Mouse (Mus musculus) megakaryocyte, embryonic 14.5 days (primary cell): Measurements from ENCODE around the gene Rap1gap. TPM values are rescaled to one million over a fixed set of nuclear protein-coding genes. Genes with fewer than 3 reads are reported as not detected.

ENCODE experiments used
- H3K27me3 ChIP-seq: replicated peaks from 2 replicates; pipeline ENCODE3; 2012; ENCODE audit warnings: inconsistent platforms
- H3K36me3 ChIP-seq: replicated peaks from 2 replicates; pipeline ENCODE3; 2012; ENCODE audit warnings: low read length, inconsistent platforms, mixed read lengths
- H3K4me1 ChIP-seq: 2 replicates; pipeline ENCODE4 v1.6.1; 2012; ENCODE audit warnings: inconsistent platforms
- H3K4me3 ChIP-seq: replicated peaks from 2 replicates; pipeline ENCODE3; 2012; ENCODE audit warnings: moderate library complexity, mild to moderate bottlenecking, inconsistent platforms
- H3K9me3 ChIP-seq: 2 replicates; pipeline ENCODE4 v1.6.1; 2012; ENCODE audit warnings: inconsistent platforms
- FLI1 ChIP-seq: IDR thresholded peaks from 2 replicates; pipeline ENCODE4 v1.6.1; 2012; ENCODE audit warnings: low read length, inconsistent platforms, mixed read lengths
- GATA1 ChIP-seq: IDR thresholded peaks from 3 replicates; pipeline ENCODE4 v1.6.1; 2012; ENCODE audit warnings: mixed read lengths, low read length, inconsistent platforms, borderline replicate concordance
- polyA plus RNA-seq: library from polyadenylated mRNA; stranded (reverse); fragments of >175 nt; gene quantifications from 2 replicates; pipeline ENCODE4 v1.2.3, GENCODE M21; 2012; ENCODE audit warnings: low replicate concordance; ENCODE audit not compliant: insufficient read depth

Gene Rap1gap
- polyA plus RNA-seq, 1 experiment, result 3.9 TPM

DNA sequence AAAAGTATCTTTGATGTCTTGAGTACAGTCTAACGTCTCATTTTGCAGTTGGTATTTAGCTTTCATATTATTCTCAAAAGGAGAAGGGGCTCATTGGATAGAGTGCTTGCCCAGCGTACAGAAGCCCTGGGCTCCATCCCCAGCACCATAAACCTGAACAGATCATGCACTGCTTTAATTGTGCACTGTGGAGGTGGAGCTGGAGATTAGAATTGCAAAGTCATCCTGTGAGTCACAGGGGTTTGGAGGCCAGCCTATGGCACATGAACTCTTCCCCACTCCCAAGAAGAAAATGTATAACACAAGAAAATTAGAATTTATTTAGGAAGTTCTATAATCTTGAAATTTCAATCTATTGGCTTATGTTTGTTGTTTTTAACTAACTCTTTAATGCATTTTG is 21.1 kb upstream of the Rap1gap start:
- Histone ChIP-seq H3K27me3 (no peaks in the 10 kb centered on the region), H3K4me3 (no peak overlapping the region), H3K36me3 (peaks cover 95% of the 10 kb centered on the region), H3K9me3 (no peaks in the 10 kb centered on the region), H3K4me1 (peaks cover 44% of the 10 kb centered on the region)
- no peak for TF ChIP-seq FLI1

DNA sequence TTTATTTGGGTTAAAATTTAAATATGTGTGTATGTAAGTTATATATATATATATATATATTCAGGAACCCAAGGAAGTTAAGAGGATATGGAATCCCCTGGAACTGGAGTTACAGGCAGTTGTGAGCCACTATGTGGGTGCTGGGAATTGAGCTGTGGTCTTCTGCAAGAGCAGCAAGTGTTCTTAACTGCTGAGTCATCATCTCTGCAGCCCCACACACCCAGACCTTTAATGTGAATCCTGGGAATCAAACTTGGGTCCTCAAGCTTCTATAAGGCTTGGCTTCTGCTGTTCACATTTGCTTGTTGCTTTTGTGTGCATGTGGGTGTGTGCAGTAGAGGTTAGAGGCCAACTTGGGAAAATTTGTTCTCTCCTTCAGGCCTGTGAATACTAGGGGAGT is 18.3 kb upstream of the Rap1gap start:
- no peak overlapping the region for H3K4me3 ChIP-seq

DNA sequence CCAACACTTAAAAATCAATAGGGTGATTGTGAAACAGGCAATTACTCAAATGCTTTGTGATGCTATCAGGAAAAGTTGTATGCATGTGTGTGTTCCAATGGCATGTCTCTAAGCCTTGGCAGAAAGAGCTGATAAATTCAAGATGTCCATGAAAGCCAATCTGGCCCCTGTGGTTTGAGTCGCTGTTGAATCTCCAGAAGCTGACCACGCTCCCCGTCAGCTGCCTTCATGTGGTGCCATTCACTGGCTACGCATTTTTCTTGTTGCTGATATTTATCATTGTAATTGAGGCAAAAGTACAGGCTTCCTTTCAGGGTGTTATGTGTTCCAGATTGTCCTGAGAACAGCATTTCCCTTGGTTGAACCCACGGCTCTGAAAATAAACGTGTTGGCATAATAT is 16.9 kb upstream of the Rap1gap start:
- no peak for TF ChIP-seq FLI1
- Histone ChIP-seq H3K36me3 (peaks cover 96% of the 10 kb centered on the region), H3K4me3 (no peak overlapping the region), H3K27me3 (no peaks in the 10 kb centered on the region), H3K4me1 (peaks cover 16% of the 10 kb centered on the region), H3K9me3 (no peaks in the 10 kb centered on the region)

More for the DNA sequence above, 18.3 kb upstream of the Rap1gap start:
- TF ChIP-seq GATA1, result no peak
- TF ChIP-seq FLI1, result no peak
- H3K27me3 ChIP-seq, result no peaks in the 10 kb centered on the region
- H3K4me1 ChIP-seq, result peaks cover 30% of the 10 kb centered on the region
- no peaks in the 10 kb centered on the region for H3K9me3 ChIP-seq
- peaks cover 96% of the 10 kb centered on the region for H3K36me3 ChIP-seq

DNA sequence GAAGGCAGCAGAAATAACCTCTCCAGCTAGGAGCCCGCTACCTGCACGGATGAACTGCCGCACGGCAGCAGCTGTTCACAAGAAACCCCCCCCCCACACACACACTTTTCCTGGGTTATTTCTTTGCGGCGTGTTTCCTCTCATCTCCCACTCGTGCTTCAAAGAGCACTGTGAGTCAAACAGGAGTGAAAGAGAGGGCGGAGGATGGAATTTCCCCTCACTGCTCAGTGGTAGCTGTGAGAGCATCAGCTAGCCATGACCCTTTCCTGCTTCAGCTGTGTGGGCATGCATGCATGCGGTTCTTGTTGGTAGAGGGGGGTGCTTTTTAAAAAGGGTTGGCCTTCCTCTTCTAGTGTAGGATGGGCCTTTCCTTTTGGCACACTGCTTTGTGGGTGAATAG is 16.3 kb upstream of the Rap1gap start:
- H3K36me3 ChIP-seq, result peaks cover 96% of the 10 kb centered on the region
- no peaks in the 10 kb centered on the region for H3K27me3 ChIP-seq
- no peaks in the 10 kb centered on the region for H3K9me3 ChIP-seq

DNA sequence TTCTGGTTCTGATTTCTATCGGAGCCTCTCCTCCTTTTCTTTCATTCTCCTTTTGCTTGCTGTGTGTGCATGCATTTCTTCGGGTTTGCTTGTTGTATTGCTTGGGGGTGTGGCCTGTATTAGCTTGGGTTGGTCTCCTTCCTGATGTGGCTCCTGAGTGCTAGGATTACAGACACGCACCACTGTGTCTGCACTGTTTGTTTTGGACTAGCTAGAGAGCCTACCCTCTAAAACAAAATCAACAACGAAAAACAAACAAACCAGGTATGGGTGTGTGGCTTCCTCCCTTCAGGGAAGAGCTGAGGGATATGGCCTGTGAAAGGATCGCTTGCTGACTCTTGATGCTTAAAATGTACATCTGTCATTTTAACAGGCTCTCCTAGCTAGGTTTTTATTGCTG is 13.6 kb upstream of the Rap1gap start:
- Histone ChIP-seq H3K27me3 (no peaks in the 10 kb centered on the region), H3K36me3 (peaks cover 97% of the 10 kb centered on the region), H3K4me3 (no peak overlapping the region), H3K4me1 (no peaks in the 10 kb centered on the region), H3K9me3 (no peaks in the 10 kb centered on the region)
- no peak for TF ChIP-seq GATA1
- no peak for TF ChIP-seq FLI1

More for the DNA sequence above, 16.3 kb upstream of the Rap1gap start:
- Histone ChIP-seq H3K4me1 (peaks cover 10% of the 10 kb centered on the region), H3K4me3 (no peak overlapping the region)
- TF ChIP-seq FLI1 (no peak), GATA1 (no peak)

DNA sequence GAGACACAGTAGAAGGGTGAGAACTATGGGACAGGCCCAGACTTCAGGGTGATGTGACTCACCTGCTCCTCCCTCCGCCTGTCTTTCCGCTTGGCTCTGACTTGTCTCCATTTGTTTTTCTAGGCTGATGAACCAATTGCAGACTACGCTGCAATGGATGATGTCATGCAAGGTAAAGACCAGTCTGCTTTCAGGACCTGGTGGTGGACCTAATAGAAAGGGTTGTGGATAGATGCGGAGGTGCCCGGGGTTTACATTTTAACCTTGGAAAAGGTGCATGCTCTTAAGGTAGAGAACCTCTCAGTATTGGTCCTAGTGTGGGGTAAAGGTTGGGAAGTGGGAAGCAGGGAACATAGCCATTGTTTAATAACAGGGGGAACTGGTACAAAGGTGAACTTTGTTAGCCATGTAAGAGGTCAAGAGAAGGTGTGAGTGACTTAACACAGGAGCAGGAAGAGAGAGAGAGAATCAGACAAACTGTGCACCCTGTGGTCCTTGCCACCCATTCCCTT is 11.6 kb upstream of the Rap1gap start:
- Histone ChIP-seq H3K4me1 (no peaks in the 10 kb centered on the region), H3K27me3 (no peaks in the 10 kb centered on the region), H3K4me3 (no peak overlapping the region), H3K36me3 (peaks cover 100% of the 10 kb centered on the region), H3K9me3 (no peaks in the 10 kb centered on the region)
- TF ChIP-seq FLI1 (no peak), GATA1 (no peak)

DNA sequence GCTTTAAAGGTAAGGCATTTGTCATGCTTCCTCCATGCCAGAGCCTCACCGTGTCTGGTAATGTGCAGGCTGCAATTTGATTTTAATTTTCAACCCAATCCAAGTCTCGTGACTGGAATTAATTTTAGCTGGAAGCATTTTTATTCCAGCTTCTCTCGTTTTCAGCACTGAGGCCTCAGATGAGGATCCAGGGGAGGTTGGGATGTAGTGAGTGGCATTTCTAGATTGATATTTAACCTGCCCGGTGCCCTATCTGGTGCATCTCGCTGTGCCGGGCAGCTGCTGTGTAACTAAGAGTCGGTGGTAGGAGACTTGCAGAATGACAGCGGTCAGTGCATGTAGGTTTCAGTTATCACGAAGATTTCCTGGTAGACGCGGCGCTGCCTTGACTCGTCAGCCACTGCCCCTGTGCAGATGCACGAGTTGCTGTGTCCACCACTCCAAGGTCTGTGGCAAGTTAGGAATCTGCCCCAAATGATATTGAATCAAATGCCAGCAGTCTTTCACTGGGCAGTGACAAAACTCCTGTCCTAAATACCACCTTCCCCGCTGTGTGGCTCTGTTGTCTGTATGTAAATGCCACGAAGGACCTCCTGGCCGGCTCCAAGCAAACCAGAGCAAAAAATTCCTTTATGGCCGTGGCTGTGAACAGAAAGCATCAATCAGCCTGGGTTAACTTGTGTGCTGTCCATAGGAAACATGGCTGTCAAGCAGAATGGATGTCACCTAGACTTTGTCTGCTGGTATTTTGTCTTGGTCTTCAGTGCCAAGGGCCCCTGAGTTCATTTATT is 9.1 kb upstream of the Rap1gap start:
- Histone ChIP-seq H3K36me3 (peaks cover 93% of the 10 kb centered on the region), H3K9me3 (no peaks in the 10 kb centered on the region), H3K27me3 (no peaks in the 10 kb centered on the region), H3K4me3 (no peak overlapping the region), H3K4me1 (peaks cover 10% of the 10 kb centered on the region)
- TF ChIP-seq FLI1, result no peak
- no peak for TF ChIP-seq GATA1

DNA sequence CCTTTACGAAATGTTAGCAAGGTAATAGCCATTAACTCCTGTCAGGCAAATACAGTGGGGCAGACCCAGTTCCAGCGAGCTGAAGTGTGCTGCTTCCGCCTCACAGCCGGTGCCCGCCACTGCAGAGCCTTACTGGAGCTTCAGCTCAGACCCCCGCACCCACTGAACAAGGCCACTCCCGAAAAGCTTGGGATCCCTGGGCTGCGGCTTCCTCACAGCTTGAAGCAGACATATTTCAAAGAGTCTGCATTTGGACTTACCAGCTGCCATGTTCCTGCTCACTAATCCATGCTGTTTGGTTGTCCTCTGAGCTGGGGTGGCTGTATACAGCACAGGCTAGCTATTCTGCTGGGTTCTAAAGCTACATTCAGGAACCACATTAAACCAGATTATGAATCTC is 6.9 kb upstream of the Rap1gap start:
- H3K9me3 ChIP-seq, result no peaks in the 10 kb centered on the region
- peaks cover 2% of the 10 kb centered on the region for H3K27me3 ChIP-seq
- no peak overlapping the region for H3K4me3 ChIP-seq
- H3K4me1 ChIP-seq, result peaks cover 19% of the 10 kb centered on the region
- TF ChIP-seq FLI1 (no peak), GATA1 (no peak)
- peaks cover 73% of the 10 kb centered on the region for H3K36me3 ChIP-seq

DNA sequence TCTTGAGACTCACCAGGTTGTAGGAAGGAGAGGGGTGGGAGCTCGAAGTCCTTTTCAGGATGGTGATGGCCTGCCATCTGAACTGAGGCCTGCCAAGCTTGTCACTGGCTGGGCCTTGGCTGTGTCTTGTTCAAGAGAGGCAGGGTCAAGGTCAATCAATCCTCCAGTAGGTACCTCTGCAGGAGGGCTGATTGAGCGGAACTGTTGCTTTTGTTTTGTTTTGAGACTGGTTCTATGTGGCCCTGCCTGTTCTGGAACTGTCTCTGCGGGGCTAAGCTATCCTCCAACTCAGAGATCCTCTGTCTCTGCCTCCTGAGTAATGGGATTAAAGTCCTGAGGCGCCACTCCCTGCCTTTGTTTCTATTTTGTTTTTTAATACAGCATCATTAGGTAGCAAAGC is 5.0 kb upstream of the Rap1gap start:
- Histone ChIP-seq H3K4me1 (peaks cover 25% of the 10 kb centered on the region), H3K27me3 (peaks cover 18% of the 10 kb centered on the region), H3K36me3 (peaks cover 54% of the 10 kb centered on the region), H3K9me3 (no peaks in the 10 kb centered on the region), H3K4me3 (no peak overlapping the region)
- TF ChIP-seq FLI1, result no peak
- no peak for TF ChIP-seq GATA1

DNA sequence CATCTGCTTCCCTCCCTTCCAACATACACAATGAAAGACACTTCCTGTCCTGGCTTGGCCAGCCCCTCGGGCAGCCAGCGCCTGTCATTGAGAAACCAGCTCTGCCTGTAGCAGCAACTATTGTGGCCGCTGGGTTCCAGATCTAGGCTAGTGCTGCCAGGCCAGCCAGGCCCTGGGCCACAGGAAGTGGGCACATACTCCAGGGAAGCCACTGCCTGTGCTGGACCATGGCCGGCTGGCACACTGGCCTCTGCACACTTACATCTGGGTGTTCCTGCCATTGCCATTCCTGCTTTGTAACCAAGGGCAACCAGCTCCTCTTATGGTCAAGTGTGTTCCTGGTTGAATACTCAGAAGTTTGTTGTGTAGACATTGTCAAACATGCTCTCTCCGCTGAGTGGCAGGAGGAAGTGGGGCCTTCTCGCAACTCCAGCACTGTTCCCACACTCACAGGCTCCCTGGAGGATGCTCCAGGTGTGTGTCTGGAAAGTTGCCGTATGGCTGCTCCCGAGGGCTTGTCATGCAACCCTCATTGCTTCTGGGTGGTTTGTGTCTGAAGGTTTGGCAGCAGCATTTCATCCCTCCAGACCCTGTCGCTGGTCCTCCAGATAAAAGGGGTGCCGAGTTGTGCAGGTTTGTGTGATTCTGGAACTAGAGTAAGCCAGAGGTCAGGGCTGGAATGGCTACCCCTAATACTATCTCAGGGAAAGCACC is 4.0 kb upstream of the Rap1gap start:
- Histone ChIP-seq H3K4me1 (peaks cover 32% of the 10 kb centered on the region), H3K27me3 (peaks cover 27% of the 10 kb centered on the region), H3K9me3 (no peaks in the 10 kb centered on the region), H3K36me3 (peaks cover 44% of the 10 kb centered on the region), H3K4me3 (peak overlapping the region; percentile 42)
- TF ChIP-seq FLI1, result no peak
- no peak for TF ChIP-seq GATA1
